Comparison of ENCODE assay signal across 8 mouse cellular contexts in the genomic region with DNA sequence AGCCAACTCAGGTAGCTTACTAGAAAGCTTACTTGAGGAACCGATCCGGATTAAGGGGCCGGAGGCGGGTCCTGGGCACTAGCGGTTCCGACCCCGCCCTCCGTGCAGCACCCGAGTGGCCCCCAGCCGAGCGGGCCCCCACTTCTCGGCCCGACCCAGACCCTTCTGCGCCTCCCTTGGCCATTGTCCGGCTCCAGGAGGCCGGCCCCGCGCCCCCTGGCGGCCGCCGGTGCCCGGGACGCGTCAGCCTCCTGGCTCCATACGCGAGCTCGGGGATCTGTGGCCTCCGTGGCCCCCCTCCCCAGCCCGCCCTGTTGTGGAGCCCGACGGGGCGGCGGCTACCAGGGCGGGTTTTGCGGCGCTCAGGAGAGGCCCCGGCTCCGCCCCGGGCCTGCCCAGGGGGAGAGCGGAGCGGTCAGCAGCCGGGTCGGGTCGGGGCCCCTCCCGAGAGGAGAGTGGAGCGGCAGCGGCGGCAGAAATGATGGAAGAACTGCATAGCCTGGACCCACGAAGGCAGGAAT.
A peak's percentile ranks its signal among the peaks of the same experiment; 100 is the strongest.
DNase-seq lines count a peak whose midpoint lies in the region; ATAC-seq and TF ChIP-seq lines count a peak whose summit lies in the region.
"Not testable (repeated sequence)": the region's sequence is repeated elsewhere in the genome, so short reads cannot be mapped to it uniquely, and the experiment has no call there.

No protein-coding gene starts in this region.

- peak overlapping the region; percentile 50 for H3K4me2 ChIP-seq in embryonic facial prominence, embryonic 13.5 days
- H3K4me2 ChIP-seq in intestine, postnatal 0 days (replicated peaks; ENCODE audit: low read depth), result peak overlapping the region; percentile 55

- H3K4me3 ChIP-seq in embryonic facial prominence, embryonic 13.5 days, result peak overlapping the region; percentile 32
- H3K4me3 ChIP-seq in heart, embryonic 10.5 days, result peak overlapping the region; percentile 43
- not testable (repeated sequence) for H3K4me3 ChIP-seq in intestine, postnatal 0 days (ENCODE audit: low read depth, low read length)

- not testable (repeated sequence) for H3K4me1 ChIP-seq in embryonic facial prominence, embryonic 13.5 days; heart, embryonic 10.5 days; intestine, postnatal 0 days (replicated peaks; ENCODE audit: control insufficient read depth, insufficient read depth, low read length)

- intact Hi-C loops in left cerebral cortex, postnatal 4 days (cut with DNase I), result not testable (repeated sequence)

- H3K9me3 ChIP-seq in embryonic facial prominence, embryonic 13.5 days; heart, embryonic 10.5 days; intestine, postnatal 0 days (ENCODE audit: control insufficient read depth): not testable (repeated sequence)

- 6% methylated on average over 46 of the region's 49 CpGs for WGBS in embryonic facial prominence, embryonic 13.5 days
- 2% methylated on average over 47 of the region's 49 CpGs for WGBS in heart, embryonic 10.5 days
- 4% methylated on average over 40 of the region's 49 CpGs for WGBS in intestine, postnatal 0 days

- not testable (repeated sequence) for H3K9ac ChIP-seq in embryonic facial prominence, embryonic 13.5 days; intestine, postnatal 0 days (ENCODE audit: low read depth, low read length)

- ATAC-seq in embryonic facial prominence, embryonic 13.5 days (ENCODE audit: insufficient number of reproducible peaks, insufficient read depth, low FRiP score, low TSS enrichment, low read depth), result peak; percentile 74
- peak; percentile 73 for ATAC-seq in intestine, postnatal 0 days

- H3K27ac ChIP-seq in embryonic facial prominence, embryonic 13.5 days; heart, embryonic 10.5 days; intestine, postnatal 0 days (ENCODE audit: low read depth, low read length): not testable (repeated sequence)

- H3K36me3 ChIP-seq in embryonic facial prominence, embryonic 13.5 days; heart, embryonic 10.5 days; intestine, postnatal 0 days (ENCODE audit: control insufficient read depth, insufficient read depth): not testable (repeated sequence)

- DNase-seq in adrenal gland, adult 18-20 months (ENCODE audit: low spot score in 2 of 2), result peak; percentile 38 to 45
- DNase-seq in heart, embryonic 10.5 days (ENCODE audit: low spot score), result peak; percentile 74
- peak; percentile 16 for DNase-seq in left cerebral cortex, postnatal 4 days
- peak; percentile 34 to 56 for DNase-seq in lung, postnatal 4 days
- DNase-seq in retina, postnatal 1 day, result peak; percentile 47
- peak; percentile 36 for DNase-seq in urinary bladder, adult 2 months (ENCODE audit: low spot score)

- TF ChIP-seq CTCF in intestine, postnatal 0 days (IDR thresholded peaks at IDR 0.05; ENCODE audit: low read depth), result peak; percentile 55

- H3K27me3 ChIP-seq in embryonic facial prominence, embryonic 13.5 days; heart, embryonic 10.5 days (ENCODE audit: insufficient read depth, poor library complexity, severe bottlenecking); intestine, postnatal 0 days (replicated peaks; ENCODE audit: control insufficient read depth, insufficient read depth, low read length): not testable (repeated sequence)

Comparison
In these comparisons a context has a peak if more than half of its experiments do, and no peak if none do; other contexts are left out.
1. DNase-seq: peak in every context shown above with its lines; median percentile 74 in heart, embryonic 10.5 days; 47 in retina, postnatal 1 day; 45 in lung, postnatal 4 days; 42 in adrenal gland, adult 18-20 months; 36 in urinary bladder, adult 2 months; 16 in left cerebral cortex, postnatal 4 days.